Mouse (Mus musculus) midbrain, embryonic 11.5 days (tissue): ENCODE measurements around the gene Aif1l. TPM values are rescaled to one million over a fixed set of nuclear protein-coding genes. Genes with fewer than 3 reads are reported as not detected.
"Not testable (repeated sequence)": the region's sequence is repeated elsewhere in the genome, so short reads cannot be mapped to it uniquely, and the experiment has no call there.

Source experiments
- ATAC-seq: fragments of 200-750 bp; cut with Nextera tagmentation; 2 replicates; pipeline ENCODE4 v1.8.0; 2017; ENCODE audit warnings: moderate TSS enrichment, moderate library complexity; ENCODE audit not compliant: low FRiP score
- DNase-seq: peaks from one replicate; pipeline ENCODE4 v3.0.0; 2015; ENCODE audit warnings: low spot score; ENCODE audit errors: missing footprints
- H3K27ac ChIP-seq: fragments of 300-500 bp; sonication (generic); 2 replicates; pipeline ENCODE4 v1.5.1; 2014; ENCODE audit warnings: low read depth, low read length
- H3K27me3 ChIP-seq: fragments of 300-500 bp; sonication (generic); 2 replicates; pipeline ENCODE4 v1.6.1; 2014; ENCODE audit warnings: mild to moderate bottlenecking, low read length, moderate library complexity, mixed read lengths; ENCODE audit not compliant: control insufficient read depth, insufficient read depth
- H3K36me3 ChIP-seq: fragments of 300-500 bp; sonication (generic); 2 replicates; pipeline ENCODE4 v1.6.1; 2014; ENCODE audit warnings: mild to moderate bottlenecking, low read length, moderate library complexity, mixed read lengths; ENCODE audit not compliant: control insufficient read depth, insufficient read depth
- H3K4me1 ChIP-seq: fragments of 300-500 bp; sonication (generic); 2 replicates; pipeline ENCODE4 v1.6.1; 2014; ENCODE audit warnings: low read length; ENCODE audit not compliant: control insufficient read depth, insufficient read depth
- H3K4me2 ChIP-seq: fragments of 300-500 bp; sonication (generic); 2 replicates; pipeline ENCODE4 v1.6.1; 2014; ENCODE audit warnings: mild to moderate bottlenecking, moderate library complexity
- H3K4me3 ChIP-seq: fragments of 300-500 bp; sonication (generic); 2 replicates; pipeline ENCODE4 v1.5.1; 2014; ENCODE audit warnings: low read depth, low read length
- H3K9ac ChIP-seq: fragments of 300-500 bp; sonication (generic); 2 replicates; pipeline ENCODE4 v1.6.1; 2014; ENCODE audit warnings: low read length
- H3K9me3 ChIP-seq: fragments of 300-500 bp; sonication (generic); 2 replicates; pipeline ENCODE4 v1.6.1; 2016; ENCODE audit warnings: low read length; ENCODE audit not compliant: control insufficient read depth
- WGBS: fragments of 180-500 bp; shearing (Covaris S2); extraction: QIAGEN DNeasy Blood & Tissue Kit; methylation state at CpG from one replicate; pipeline ENCODE4 v1.1.7; 2014; 5-methylcytosine and 5-hydroxymethylcytosine counted together
- polyA plus RNA-seq: library from polyadenylated mRNA; unstranded; fragments of >200 nt; fragmentation: Nextera tagmentation; extraction: Ambion mirVana; gene quantifications from 2 replicates; pipeline ENCODE4 v1.2.1, GENCODE M21; 2014

The Aif1l gene
- polyA plus RNA-seq: 65.0 and 65.7 TPM in 2 replicates

- no peaks in the 10 kb centered on the region for H3K36me3 ChIP-seq
- peak within 1 kb of the TSS; percentile 97 for H3K4me2 ChIP-seq
- peak; percentile 97 for DNase-seq
- peak within 1 kb of the TSS; percentile 72 for H3K4me3 ChIP-seq
- no peaks in the 10 kb centered on the region for H3K9me3 ChIP-seq
- under 1% methylated on average over 62 of the region's 66 CpGs for WGBS
- H3K27me3 ChIP-seq: peaks cover 3% of the 10 kb centered on the region
- peak within 1 kb of the TSS; percentile 82 for H3K9ac ChIP-seq
- H3K27ac ChIP-seq: no peak within 1 kb of the TSS
- peak; percentile 76 for ATAC-seq
- peaks cover 11% of the 10 kb centered on the region for H3K4me1 ChIP-seq
These were observed at the start of gene Aif1l for GRCm38 (mm10) chr2:31950058-31950871. TSS of gene Aif1l (plus strand) at chr2:31950139.

GRCm38 (mm10) chr2:31900932-31901331 is 49.0 kb upstream of the Aif1l start:
- no peak overlapping the region for H3K4me2 ChIP-seq
- no peak for ATAC-seq
- WGBS: 69% methylated on average over 4 of the region's 4 CpGs

GRCm38 (mm10) chr2:31901659-31902362 is 48.1 kb upstream of the Aif1l start:
- H3K4me1 ChIP-seq: peaks cover 8% of the 10 kb centered on the region
- 59% methylated on average over 4 of the region's 4 CpGs for WGBS
- DNase-seq (no peak), ATAC-seq (no peak)
- H3K9ac ChIP-seq: no peak overlapping the region
- no peak overlapping the region for H3K4me2 ChIP-seq
- no peaks in the 10 kb centered on the region for H3K27me3 ChIP-seq
- H3K4me3 ChIP-seq: no peak overlapping the region
- no peak overlapping the region for H3K27ac ChIP-seq
- no peaks in the 10 kb centered on the region for H3K36me3 ChIP-seq
- H3K9me3 ChIP-seq: no peaks in the 10 kb centered on the region

More at GRCm38 (mm10) chr2:31900932-31901331, 49.0 kb upstream of the Aif1l start:
- no peak overlapping the region for H3K4me3 ChIP-seq
- H3K9ac ChIP-seq: no peak overlapping the region
- DNase-seq: no peak
- no peak overlapping the region for H3K27ac ChIP-seq
- H3K9me3 ChIP-seq: no peaks in the 10 kb centered on the region
- peaks cover 8% of the 10 kb centered on the region for H3K4me1 ChIP-seq
- no peaks in the 10 kb centered on the region for H3K27me3 ChIP-seq
- no peaks in the 10 kb centered on the region for H3K36me3 ChIP-seq

GRCm38 (mm10) chr2:31904089-31904488 is 45.9 kb upstream of the Aif1l start:
- H3K4me1 ChIP-seq: peaks cover 8% of the 10 kb centered on the region
- no peak for ATAC-seq
- H3K27me3 ChIP-seq: no peaks in the 10 kb centered on the region
- no peaks in the 10 kb centered on the region for H3K36me3 ChIP-seq
- H3K9me3 ChIP-seq: no peaks in the 10 kb centered on the region
- no peak overlapping the region for H3K27ac ChIP-seq
- WGBS: 9% methylated on average over 6 of the region's 6 CpGs
- H3K4me2 ChIP-seq: no peak overlapping the region
- no peak overlapping the region for H3K4me3 ChIP-seq
- no peak for DNase-seq
- peak overlapping the region; percentile 16; the same call in 1 of the 2 replicates for H3K9ac ChIP-seq

GRCm38 (mm10) chr2:31904622-31905021 is 45.3 kb upstream of the Aif1l start:
- ATAC-seq (no peak), DNase-seq (no peak)
- no peak overlapping the region for H3K4me2 ChIP-seq
- peaks cover 8% of the 10 kb centered on the region for H3K4me1 ChIP-seq
- no peaks in the 10 kb centered on the region for H3K36me3 ChIP-seq
- H3K9me3 ChIP-seq: no peaks in the 10 kb centered on the region
- 9% methylated on average over 8 of the region's 8 CpGs for WGBS
- no peak overlapping the region for H3K27ac ChIP-seq
- no peak overlapping the region for H3K4me3 ChIP-seq
- no peaks in the 10 kb centered on the region for H3K27me3 ChIP-seq
- H3K9ac ChIP-seq: no peak overlapping the region; the same call in 1 of the 2 replicates

GRCm38 (mm10) chr2:31905682-31906081 is 44.3 kb upstream of the Aif1l start:
- no peak overlapping the region for H3K4me2 ChIP-seq
- H3K27me3 ChIP-seq: no peaks in the 10 kb centered on the region
- WGBS: 52% methylated on average over 9 of the region's 9 CpGs
- DNase-seq: no peak
- H3K4me1 ChIP-seq: peaks cover 8% of the 10 kb centered on the region
- no peak overlapping the region for H3K4me3 ChIP-seq
- H3K27ac ChIP-seq: no peak overlapping the region
- no peaks in the 10 kb centered on the region for H3K9me3 ChIP-seq
- no peak overlapping the region for H3K9ac ChIP-seq
- no peaks in the 10 kb centered on the region for H3K36me3 ChIP-seq
- ATAC-seq: no peak

GRCm38 (mm10) chr2:31906407-31906806 is 43.5 kb upstream of the Aif1l start:
- Histone ChIP-seq H3K27ac (no peak overlapping the region), H3K27me3 (no peaks in the 10 kb centered on the region), H3K4me3 (no peak overlapping the region), H3K4me1 (peaks cover 8% of the 10 kb centered on the region), H3K9ac (no peak overlapping the region), H3K9me3 (no peaks in the 10 kb centered on the region), H3K36me3 (no peaks in the 10 kb centered on the region), H3K4me2 (no peak overlapping the region)
- no peak for DNase-seq
- no peak for ATAC-seq
- WGBS: 91% methylated on average over 9 of the region's 9 CpGs

GRCm38 (mm10) chr2:31912575-31912974 is 37.4 kb upstream of the Aif1l start:
- no peak overlapping the region for H3K27ac ChIP-seq
- no peak overlapping the region for H3K4me3 ChIP-seq
- WGBS: 74% methylated on average over 4 of the region's 4 CpGs
- H3K9me3 ChIP-seq: no peaks in the 10 kb centered on the region
- H3K4me2 ChIP-seq: no peak overlapping the region
- no peak overlapping the region for H3K9ac ChIP-seq
- ATAC-seq (no peak), DNase-seq (no peak)
- no peaks in the 10 kb centered on the region for H3K27me3 ChIP-seq
- H3K36me3 ChIP-seq: no peaks in the 10 kb centered on the region
- H3K4me1 ChIP-seq: no peaks in the 10 kb centered on the region

GRCm38 (mm10) chr2:31914213-31914612 is 35.7 kb upstream of the Aif1l start:
- ATAC-seq, H3K9me3 ChIP-seq, H3K4me1 ChIP-seq, H3K4me3 ChIP-seq, H3K4me2 ChIP-seq, DNase-seq, H3K27me3 ChIP-seq, H3K27ac ChIP-seq, H3K36me3 ChIP-seq, H3K9ac ChIP-seq: not testable (repeated sequence)
